Mouse (Mus musculus): Measurements from ENCODE around the gene Gata2.
"Not testable (repeated sequence)": the region's sequence is repeated elsewhere in the genome, so short reads cannot be mapped to it uniquely, and the experiment has no call there.

The Gata2 gene

DNA sequence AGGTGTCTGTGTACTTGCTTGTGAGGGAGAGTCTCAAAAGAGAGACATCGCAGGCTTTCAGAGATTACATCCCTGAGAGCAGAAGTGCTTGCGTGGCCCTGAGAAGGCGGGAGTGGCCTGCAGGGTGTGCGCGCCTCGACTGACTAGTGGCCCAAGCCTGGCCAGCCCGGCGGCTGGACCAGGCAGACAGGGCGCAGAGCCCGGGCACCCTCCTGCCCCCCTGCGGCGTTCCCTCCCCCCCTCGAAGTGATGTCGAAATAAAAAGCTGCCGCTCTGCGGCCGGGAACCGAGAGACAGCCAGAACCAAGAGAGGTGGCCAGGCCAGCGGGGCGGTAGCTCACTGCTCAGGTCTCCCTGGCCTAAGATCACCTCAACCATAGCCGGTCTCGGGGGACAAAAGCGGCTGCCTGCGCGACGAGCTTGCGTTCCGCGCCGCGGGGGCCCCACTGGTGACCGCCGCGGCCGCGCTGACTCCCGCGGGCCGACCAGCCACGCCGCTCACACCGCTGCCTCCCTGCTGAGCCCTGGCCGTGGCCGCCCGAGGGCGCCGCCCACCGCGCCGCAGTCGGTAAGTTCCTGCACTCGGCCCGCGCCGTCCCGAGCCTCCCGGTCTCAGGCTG is at the start of gene Gata2:
Gene Gata2, plus strand, starts transcription at position 459 of the 620 bp plus-strand sequence.
- DNase-seq (ENCODE audit: low spot score) = peak; percentile 66

- no peak for DNase-seq (ENCODE audit: low spot score)
Measured at GRCm38 (mm10) chr6:88145793-88146192, 47.9 kb upstream of the Gata2 start.

DNA sequence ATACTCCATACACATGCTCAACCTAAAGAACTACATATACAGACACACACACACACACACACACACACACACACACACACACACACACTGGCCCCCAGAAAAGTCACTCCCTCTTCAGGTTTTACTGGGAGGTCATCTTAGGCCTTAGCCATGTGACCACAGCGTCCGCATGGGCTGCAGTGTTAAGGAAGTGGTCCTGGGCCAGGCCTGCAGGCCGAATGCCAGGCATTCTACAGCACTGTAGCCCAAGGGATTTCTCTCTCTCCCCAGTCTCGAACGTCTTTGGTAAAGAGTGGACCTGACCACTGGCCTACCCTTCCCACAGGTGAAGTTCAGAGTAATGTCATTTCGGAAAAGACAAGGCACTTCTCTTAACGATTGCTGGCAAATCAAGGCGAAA is 47.1 kb upstream of the Gata2 start:
- DNase-seq (ENCODE audit: low spot score) = no peak

DNA sequence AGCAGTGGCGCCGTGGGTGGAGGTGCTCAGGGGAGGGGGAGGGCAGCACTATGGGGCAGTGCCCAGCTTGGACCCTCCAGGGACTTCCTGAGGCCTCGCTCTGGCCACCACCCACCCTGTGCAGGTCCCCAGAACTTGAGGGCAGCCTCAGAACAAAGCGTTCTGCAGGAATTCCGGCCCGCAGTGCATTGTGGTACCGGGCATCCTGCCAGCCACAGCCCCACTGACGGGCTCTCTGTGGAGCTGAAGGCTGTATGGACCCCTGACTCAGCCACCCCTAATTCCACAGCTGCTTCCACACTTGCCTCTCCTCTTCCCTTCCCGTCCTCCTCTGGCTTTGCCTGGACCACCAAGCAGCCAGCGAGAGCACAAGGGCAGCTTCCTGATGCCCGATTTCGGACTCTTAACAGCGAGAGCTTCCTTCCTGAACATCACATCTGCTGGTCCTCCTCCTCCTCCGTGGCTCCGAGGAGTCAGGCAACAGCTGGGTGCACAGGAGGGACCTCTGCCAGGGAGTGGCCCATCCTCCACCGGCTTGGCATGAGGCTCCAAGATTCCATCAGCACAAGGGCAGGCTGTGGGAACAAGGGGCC is 46.2 kb upstream of the Gata2 start:
- DNase-seq (ENCODE audit: low spot score) = peak; percentile 16

DNA sequence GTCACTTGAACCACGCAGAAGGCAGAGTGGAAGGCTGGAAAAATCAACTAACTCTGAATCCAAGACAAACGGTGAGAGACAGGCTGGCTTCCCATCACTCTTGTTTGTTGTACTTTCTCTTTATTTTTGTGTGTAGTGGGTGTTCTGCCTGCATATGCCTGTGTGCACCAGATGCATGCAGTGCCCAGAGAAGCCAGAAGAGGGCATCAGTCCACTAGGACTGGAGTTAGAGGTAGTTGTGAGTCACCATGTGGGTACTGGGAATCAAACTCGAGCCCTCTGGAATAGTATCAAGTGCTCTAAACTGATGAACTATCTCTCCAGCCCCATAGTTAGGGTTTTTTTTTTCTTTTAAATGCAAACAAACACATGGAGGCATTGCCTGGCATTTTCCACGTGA is 42.4 kb upstream of the Gata2 start:
- DNase-seq (ENCODE audit: low spot score) = no peak

DNA sequence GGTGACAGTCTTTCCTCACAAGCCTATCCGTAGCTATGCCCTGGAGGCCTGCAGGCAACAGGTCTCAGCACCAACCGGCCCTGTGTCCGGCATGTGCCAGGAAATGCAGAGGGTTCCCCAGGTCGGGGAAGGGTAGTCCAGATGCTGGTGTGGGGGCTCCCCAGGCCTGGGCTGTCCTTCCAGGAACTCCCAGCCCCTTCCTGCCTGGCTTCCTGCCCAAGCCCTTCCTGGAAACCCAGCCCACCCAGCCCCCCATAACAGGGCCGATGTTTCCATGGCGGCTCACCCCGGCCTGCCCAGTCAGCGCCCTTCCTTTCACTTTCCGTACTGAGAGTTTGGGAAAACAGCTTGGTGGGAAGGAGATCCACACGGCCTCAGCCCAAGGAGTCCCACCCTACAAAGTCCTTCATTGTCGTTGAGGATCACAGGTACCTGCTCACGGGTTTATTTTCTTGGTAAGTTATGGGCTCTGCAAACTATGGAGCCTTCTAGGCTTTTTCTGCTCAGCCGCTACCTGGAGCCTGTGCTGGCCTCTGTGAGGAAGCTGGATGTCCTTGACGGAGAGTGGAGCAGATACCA is 41.5 kb upstream of the Gata2 start:
- no peak for DNase-seq (ENCODE audit: low spot score)

- DNase-seq (ENCODE audit: low spot score) = no peak
Measured at GRCm38 (mm10) chr6:88152979-88153378, 40.7 kb upstream of the Gata2 start.

GRCm38 (mm10) chr6:88155614-88156013 is 38.1 kb upstream of the Gata2 start:
- DNase-seq (ENCODE audit: low spot score) = not testable (repeated sequence)

DNA sequence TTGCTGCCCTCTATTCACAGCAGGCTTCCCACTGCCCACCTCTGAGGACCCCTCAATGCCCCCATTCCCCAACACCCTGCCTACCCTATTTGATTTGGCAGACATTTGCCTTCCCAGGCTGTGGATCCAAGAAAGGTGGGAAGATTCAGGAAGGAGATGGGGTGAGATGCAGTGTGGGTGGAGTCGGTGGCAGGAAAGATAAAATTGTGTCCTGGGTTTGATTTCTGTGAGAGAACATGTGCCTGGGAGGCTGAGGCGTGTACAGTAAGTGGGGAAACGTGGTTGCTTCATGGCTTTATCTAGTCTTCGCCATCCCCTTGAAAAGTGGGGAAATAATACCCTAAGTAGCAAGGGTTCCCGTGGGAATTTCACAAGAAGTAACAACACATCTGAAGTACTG is 34.9 kb upstream of the Gata2 start:
- no peak for DNase-seq (ENCODE audit: low spot score)

DNA sequence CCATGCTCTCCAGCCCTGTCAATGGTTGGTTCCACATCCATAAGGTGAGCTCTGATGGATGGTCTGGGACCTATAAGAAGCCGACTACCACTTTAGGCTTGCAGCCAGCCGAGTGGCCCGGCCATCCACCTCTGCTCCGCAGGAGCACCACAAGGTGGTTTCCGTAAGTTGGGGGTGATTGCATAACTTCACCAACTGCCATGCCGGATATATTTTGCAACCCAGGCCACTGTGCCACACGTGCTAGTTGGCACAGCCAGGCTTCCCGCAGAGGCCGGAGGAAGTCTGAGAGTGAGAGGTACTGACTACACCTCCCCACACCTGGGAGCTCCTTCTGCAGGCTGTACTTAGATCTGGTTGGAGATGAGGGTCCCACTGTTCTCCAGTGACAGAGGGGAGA is 27.6 kb upstream of the Gata2 start:
- no peak for DNase-seq (ENCODE audit: low spot score)

DNA sequence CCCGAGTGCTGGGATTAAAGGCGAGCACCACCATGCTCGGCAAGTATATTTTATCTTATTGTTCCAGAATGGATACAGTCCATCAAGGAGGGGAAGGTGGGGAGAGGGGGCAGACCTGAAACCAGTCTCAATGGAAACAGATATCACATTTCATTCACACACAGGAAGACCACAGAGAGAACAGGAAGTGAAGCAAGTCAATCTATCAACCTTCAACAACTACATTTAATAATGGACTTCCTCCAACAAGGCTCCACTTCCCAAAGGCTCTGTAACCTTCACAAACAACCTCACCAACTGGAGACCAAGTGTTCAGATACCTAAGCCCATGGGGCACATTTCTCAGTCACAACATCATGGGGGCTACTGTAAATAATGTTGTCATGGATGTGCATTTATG is 19.5 kb upstream of the Gata2 start:
- no peak for DNase-seq (ENCODE audit: low spot score)

DNA sequence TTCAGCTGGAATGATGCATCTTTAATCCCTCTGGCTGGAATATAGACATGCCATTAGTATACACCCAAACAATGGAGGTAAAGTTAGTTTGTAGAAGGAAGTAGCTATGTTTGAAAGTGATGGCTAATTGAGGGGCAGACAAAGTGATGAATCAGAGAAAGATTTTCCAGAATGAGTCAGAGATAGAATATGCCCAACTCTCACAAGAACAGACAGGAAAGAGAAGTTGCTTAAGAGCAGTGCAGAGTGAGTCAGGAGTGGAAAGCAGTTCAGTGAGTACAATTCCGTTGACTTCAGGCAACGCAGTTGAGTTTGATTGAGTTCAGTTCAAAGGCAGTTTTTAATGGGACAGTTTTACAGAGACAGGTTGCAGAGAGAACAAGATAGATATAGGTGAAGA is 19.0 kb upstream of the Gata2 start:
- DNase-seq (ENCODE audit: low spot score) = no peak

DNA sequence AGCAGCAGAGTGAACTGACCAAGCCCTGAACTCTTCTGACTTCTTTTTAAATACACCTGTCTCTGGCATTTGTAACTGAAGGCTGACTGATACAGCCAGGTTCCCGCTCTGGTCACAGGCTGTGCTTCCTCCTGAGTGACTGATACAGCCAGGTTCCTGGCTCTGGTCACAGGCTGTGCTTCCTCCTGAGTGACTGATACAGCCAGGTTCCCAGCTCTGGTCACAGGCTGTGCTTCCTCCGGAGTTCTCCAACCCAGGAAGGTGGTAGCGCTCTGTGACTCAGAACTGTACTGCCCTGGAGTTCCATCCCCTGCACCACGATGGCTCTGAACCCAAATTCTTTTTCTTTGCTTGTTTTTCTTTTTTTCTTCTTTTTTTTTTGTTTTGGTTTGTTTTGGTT is 9.0 kb upstream of the Gata2 start:
- no peak for DNase-seq (ENCODE audit: low spot score)

GRCm38 (mm10) chr6:88188148-88188547 is 5.5 kb upstream of the Gata2 start:
- no peak for DNase-seq (ENCODE audit: low spot score)

GRCm38 (mm10) chr6:88189312-88190042 is 4.2 kb upstream of the Gata2 start:
- DNase-seq (ENCODE audit: low spot score) = peak; percentile 81

GRCm38 (mm10) chr6:88190043-88190309 is 3.7 kb upstream of the Gata2 start:
- DNase-seq (ENCODE audit: low spot score) = no peak

- no peak for DNase-seq (ENCODE audit: low spot score)
Measured at GRCm38 (mm10) chr6:88190310-88191023, 3.2 kb upstream of the Gata2 start.

GRCm38 (mm10) chr6:88191024-88191365 is 2.7 kb upstream of the Gata2 start:
- DNase-seq (ENCODE audit: low spot score) = no peak

DNA sequence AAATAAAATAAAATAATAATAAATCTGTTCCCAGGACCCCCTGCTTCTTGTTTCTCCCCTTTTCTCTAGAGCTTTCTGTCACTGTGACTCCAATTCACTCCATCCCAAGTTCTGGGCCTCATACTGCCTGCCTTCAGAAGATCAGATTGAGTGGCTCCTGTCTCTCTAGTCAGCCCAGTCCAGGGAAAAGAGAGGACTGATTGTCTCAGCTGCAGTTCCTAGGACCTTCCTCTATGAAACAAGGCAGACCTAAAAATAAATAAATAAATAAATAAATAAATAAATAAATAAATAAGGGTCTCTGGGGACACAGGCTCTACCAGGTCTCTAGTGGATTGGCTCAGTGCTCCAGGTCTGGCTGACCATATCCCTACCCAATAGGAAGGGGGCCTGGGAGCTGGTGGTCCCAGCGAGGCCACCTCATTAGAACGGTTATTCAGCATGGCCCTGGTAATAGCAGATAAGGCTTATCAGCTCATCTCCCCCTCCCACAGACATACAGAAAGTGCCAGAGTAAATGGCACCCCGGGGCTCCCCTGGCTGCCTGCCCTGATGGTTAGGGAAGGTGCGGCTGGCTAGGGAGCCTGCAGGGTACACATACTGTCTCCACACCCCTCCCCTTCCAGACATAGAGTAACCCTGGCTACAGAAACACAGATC is 2.1 kb upstream of the Gata2 start:
- no peak for DNase-seq (ENCODE audit: low spot score)

- no peak for DNase-seq (ENCODE audit: low spot score)
Measured at GRCm38 (mm10) chr6:88192756-88193155, 935 bp upstream of the Gata2 start.

GRCm38 (mm10) chr6:88194053-88194977 is 624 bp downstream of the Gata2 start:
- DNase-seq (ENCODE audit: low spot score) = no peak

Measured in urinary bladder, postnatal 14 days (tissue).